Mouse (Mus musculus): ENCODE data around the gene Rasl12. TPM values are rescaled to one million over a fixed set of nuclear protein-coding genes. Genes with fewer than 3 reads are reported as not detected.
A peak's percentile ranks its signal among the peaks of the same experiment; 100 is the strongest.

Rasl12 gene
- 7.6 and 7.9 TPM in 2 replicates for polyA plus RNA-seq (2014; fragmentation: Nextera tagmentation; extraction: Ambion mirVana)

- Histone ChIP-seq H3K4me1 (replicated peaks; ENCODE audit: control insufficient read depth, insufficient read depth, low read length) (peaks cover 5% of the 10 kb centered on the region), H3K27me3 (ENCODE audit: control insufficient read depth, insufficient read depth, low read length) (no peaks in the 10 kb centered on the region), H3K9me3 (ENCODE audit: control insufficient read depth, low read length) (no peaks in the 10 kb centered on the region), H3K9ac (peak within 1 kb of the TSS; percentile 61), H3K27ac (no peak within 1 kb of the TSS), H3K36me3 (replicated peaks; ENCODE audit: control insufficient read depth, insufficient read depth) (no peaks in the 10 kb centered on the region), H3K4me3 (replicated peaks; ENCODE audit: low read length) (peak within 1 kb of the TSS; percentile 44), H3K4me2 (replicated peaks) (peak within 1 kb of the TSS; percentile 80)
- ATAC-seq (ENCODE audit: low FRiP score): peak; percentile 73
- under 1% methylated on average over 24 of the region's 24 CpGs for WGBS
- DNase-seq (ENCODE audit: low spot score): peak; percentile 55
Measured at GRCm38 (mm10) chr9:65398279-65398678, at the start of gene Rasl12. Gene Rasl12 (plus strand): TSS chr9:65398506.

- H3K4me3 ChIP-seq (replicated peaks; ENCODE audit: low read length): no peak overlapping the region
- no peak overlapping the region for H3K9ac ChIP-seq
- WGBS: 90% methylated on average over 5 of the region's 5 CpGs
- DNase-seq (ENCODE audit: low spot score) (no peak), ATAC-seq (ENCODE audit: low FRiP score) (no peak)
- H3K4me1 ChIP-seq (replicated peaks; ENCODE audit: control insufficient read depth, insufficient read depth, low read length): peaks cover 3% of the 10 kb centered on the region; the same call in 1 of the 2 replicates
- H3K9me3 ChIP-seq (ENCODE audit: control insufficient read depth, low read length): no peaks in the 10 kb centered on the region
- H3K27ac ChIP-seq: no peak overlapping the region
- H3K36me3 ChIP-seq (replicated peaks; ENCODE audit: control insufficient read depth, insufficient read depth): peaks cover 35% of the 10 kb centered on the region
- H3K4me2 ChIP-seq (replicated peaks): no peak overlapping the region
- H3K27me3 ChIP-seq (ENCODE audit: control insufficient read depth, insufficient read depth, low read length): no peaks in the 10 kb centered on the region
Measured at GRCm38 (mm10) chr9:65353251-65353650, 45.1 kb upstream of the Rasl12 start.

- Histone ChIP-seq H3K9ac (no peak overlapping the region), H3K4me1 (replicated peaks; ENCODE audit: control insufficient read depth, insufficient read depth, low read length) (no peaks in the 10 kb centered on the region), H3K36me3 (replicated peaks; ENCODE audit: control insufficient read depth, insufficient read depth) (peaks cover 67% of the 10 kb centered on the region), H3K4me3 (replicated peaks; ENCODE audit: low read length) (no peak overlapping the region), H3K27ac (no peak overlapping the region), H3K4me2 (replicated peaks) (no peak overlapping the region), H3K27me3 (ENCODE audit: control insufficient read depth, insufficient read depth, low read length) (no peaks in the 10 kb centered on the region), H3K9me3 (ENCODE audit: control insufficient read depth, low read length) (no peaks in the 10 kb centered on the region)
- ATAC-seq (ENCODE audit: low FRiP score) (no peak), DNase-seq (ENCODE audit: low spot score) (no peak)
- 86% methylated on average over 7 of the region's 7 CpGs for WGBS
Measured at GRCm38 (mm10) chr9:65356561-65356960, 41.7 kb upstream of the Rasl12 start.

GRCm38 (mm10) chr9:65356971-65357370, 41.3 kb upstream of the Rasl12 start:
- ATAC-seq (ENCODE audit: low FRiP score): no peak
- 94% methylated on average over 2 of the region's 2 CpGs for WGBS
- Histone ChIP-seq H3K4me2 (replicated peaks) (no peak overlapping the region), H3K4me3 (replicated peaks; ENCODE audit: low read length) (no peak overlapping the region), H3K27ac (no peak overlapping the region), H3K9ac (no peak overlapping the region), H3K4me1 (replicated peaks; ENCODE audit: control insufficient read depth, insufficient read depth, low read length) (no peaks in the 10 kb centered on the region), H3K27me3 (ENCODE audit: control insufficient read depth, insufficient read depth, low read length) (no peaks in the 10 kb centered on the region), H3K9me3 (ENCODE audit: control insufficient read depth, low read length) (no peaks in the 10 kb centered on the region), H3K36me3 (replicated peaks; ENCODE audit: control insufficient read depth, insufficient read depth) (peaks cover 71% of the 10 kb centered on the region)
- no peak for DNase-seq (ENCODE audit: low spot score)

GRCm38 (mm10) chr9:65358956-65359480, 39.3 kb upstream of the Rasl12 start:
- H3K27ac ChIP-seq: no peak overlapping the region
- no peaks in the 10 kb centered on the region for H3K9me3 ChIP-seq (ENCODE audit: control insufficient read depth, low read length)
- H3K4me2 ChIP-seq (replicated peaks): no peak overlapping the region
- H3K4me1 ChIP-seq (replicated peaks; ENCODE audit: control insufficient read depth, insufficient read depth, low read length): no peaks in the 10 kb centered on the region
- H3K36me3 ChIP-seq (replicated peaks; ENCODE audit: control insufficient read depth, insufficient read depth): peaks cover 82% of the 10 kb centered on the region
- ATAC-seq (ENCODE audit: low FRiP score) (no peak), DNase-seq (ENCODE audit: low spot score) (no peak)
- H3K4me3 ChIP-seq (replicated peaks; ENCODE audit: low read length): no peak overlapping the region
- no peaks in the 10 kb centered on the region for H3K27me3 ChIP-seq (ENCODE audit: control insufficient read depth, insufficient read depth, low read length)
- no peak overlapping the region for H3K9ac ChIP-seq
- 94% methylated on average over 1 of the region's 1 CpGs for WGBS

- WGBS: 91% methylated on average over 16 of the region's 16 CpGs
- H3K9ac ChIP-seq: no peak within 1 kb of the TSS
- DNase-seq (ENCODE audit: low spot score) (no peak), ATAC-seq (ENCODE audit: low FRiP score) (no peak)
- H3K27me3 ChIP-seq (ENCODE audit: control insufficient read depth, insufficient read depth, low read length): no peaks in the 10 kb centered on the region
- H3K4me1 ChIP-seq (replicated peaks; ENCODE audit: control insufficient read depth, insufficient read depth, low read length): no peaks in the 10 kb centered on the region
- H3K27ac ChIP-seq: no peak within 1 kb of the TSS
- H3K4me2 ChIP-seq (replicated peaks): no peak within 1 kb of the TSS
- H3K9me3 ChIP-seq (ENCODE audit: control insufficient read depth, low read length): no peaks in the 10 kb centered on the region
- no peak within 1 kb of the TSS for H3K4me3 ChIP-seq (replicated peaks; ENCODE audit: low read length)
- H3K36me3 ChIP-seq (replicated peaks; ENCODE audit: control insufficient read depth, insufficient read depth): peaks cover 85% of the 10 kb centered on the region
Measured at GRCm38 (mm10) chr9:65360641-65361448, 37.5 kb upstream of the Rasl12 start, which contains the start of gene Ubap1l. Gene Ubap1l (plus strand): TSS chr9:65361041.

- H3K9ac ChIP-seq: no peak overlapping the region
- ATAC-seq (ENCODE audit: low FRiP score): no peak
- no peaks in the 10 kb centered on the region for H3K9me3 ChIP-seq (ENCODE audit: control insufficient read depth, low read length)
- no peak overlapping the region for H3K4me2 ChIP-seq (replicated peaks)
- no peak overlapping the region for H3K27ac ChIP-seq
- H3K36me3 ChIP-seq (replicated peaks; ENCODE audit: control insufficient read depth, insufficient read depth): peaks cover 61% of the 10 kb centered on the region
- no peak for DNase-seq (ENCODE audit: low spot score)
- H3K27me3 ChIP-seq (ENCODE audit: control insufficient read depth, insufficient read depth, low read length): no peaks in the 10 kb centered on the region
- 74% methylated on average over 9 of the region's 9 CpGs for WGBS
- H3K4me3 ChIP-seq (replicated peaks; ENCODE audit: low read length): no peak overlapping the region
- H3K4me1 ChIP-seq (replicated peaks; ENCODE audit: control insufficient read depth, insufficient read depth, low read length): no peaks in the 10 kb centered on the region
Measured at GRCm38 (mm10) chr9:65363684-65364083, 34.6 kb upstream of the Rasl12 start.

GRCm38 (mm10) chr9:65365721-65366120, 32.6 kb upstream of the Rasl12 start:
- H3K4me3 ChIP-seq (replicated peaks; ENCODE audit: low read length): no peak overlapping the region
- H3K27ac ChIP-seq: no peak overlapping the region
- no peak for DNase-seq (ENCODE audit: low spot score)
- no peaks in the 10 kb centered on the region for H3K27me3 ChIP-seq (ENCODE audit: control insufficient read depth, insufficient read depth, low read length)
- H3K9ac ChIP-seq: no peak overlapping the region
- H3K36me3 ChIP-seq (replicated peaks; ENCODE audit: control insufficient read depth, insufficient read depth): peaks cover 46% of the 10 kb centered on the region
- ATAC-seq (ENCODE audit: low FRiP score): no peak
- no peak overlapping the region for H3K4me2 ChIP-seq (replicated peaks)
- no peaks in the 10 kb centered on the region for H3K4me1 ChIP-seq (replicated peaks; ENCODE audit: control insufficient read depth, insufficient read depth, low read length)
- H3K9me3 ChIP-seq (ENCODE audit: control insufficient read depth, low read length): no peaks in the 10 kb centered on the region
- WGBS: 94% methylated on average over 7 of the region's 7 CpGs

- ATAC-seq (ENCODE audit: low FRiP score): no peak
- no peaks in the 10 kb centered on the region for H3K27me3 ChIP-seq (ENCODE audit: control insufficient read depth, insufficient read depth, low read length)
Measured at GRCm38 (mm10) chr9:65371756-65372155, 26.6 kb upstream of the Rasl12 start.

More at GRCm38 (mm10) chr9:65371756-65372155, 26.6 kb upstream of the Rasl12 start:
- H3K4me2 ChIP-seq (replicated peaks): no peak overlapping the region
- H3K9me3 ChIP-seq (ENCODE audit: control insufficient read depth, low read length): no peaks in the 10 kb centered on the region
- H3K9ac ChIP-seq: no peak overlapping the region
- no peak overlapping the region for H3K4me3 ChIP-seq (replicated peaks; ENCODE audit: low read length)
- H3K4me1 ChIP-seq (replicated peaks; ENCODE audit: control insufficient read depth, insufficient read depth, low read length): no peaks in the 10 kb centered on the region
- WGBS: 86% methylated on average over 24 of the region's 24 CpGs
- peaks cover 31% of the 10 kb centered on the region for H3K36me3 ChIP-seq (replicated peaks; ENCODE audit: control insufficient read depth, insufficient read depth)
- H3K27ac ChIP-seq: no peak overlapping the region
- DNase-seq (ENCODE audit: low spot score): no peak
